Mouse (Mus musculus) lung, adult 2 months (tissue): ENCODE results near the gene Acsl4. TPM values are rescaled to one million over a fixed set of nuclear protein-coding genes. Genes with fewer than 3 reads are reported as not detected.

Source experiments
- DNase-seq: peaks from one replicate; pipeline ENCODE4 v3.0.0; 2022
- H3K4me1 ChIP-seq: fragments of 200-500 bp; 2 replicates; pipeline ENCODE4 v1.6.1; 2011; ENCODE audit warnings: low read length; ENCODE audit not compliant: control insufficient read depth, insufficient read depth
- H3K4me3 ChIP-seq: fragments of 200-500 bp; replicated peaks from 2 replicates; pipeline ENCODE3; 2011; ENCODE audit warnings: low read depth, mild to moderate bottlenecking, control low read depth, low read length; ENCODE audit errors: extremely low read depth
- CTCF ChIP-seq: fragments of 200-500 bp; IDR thresholded peaks from 2 replicates; pipeline ENCODE4 v1.5.1; 2011; ENCODE audit warnings: mild to moderate bottlenecking, low read length, control low read depth; ENCODE audit not compliant: insufficient read depth
- POLR2A ChIP-seq: fragments of 200-500 bp; IDR thresholded peaks from 2 replicates; pipeline ENCODE4 v1.6.1; 2011; ENCODE audit warnings: low read depth, mild to moderate bottlenecking, control low read depth, low read length, borderline replicate concordance; ENCODE audit errors: extremely low read depth
- WGBS: fragments of 180-500 bp; shearing (Covaris S2); methylation state at CpG from one replicate; pipeline ENCODE4 v1.1.7; 2018; 5-methylcytosine and 5-hydroxymethylcytosine counted together
- polyA plus RNA-seq: library from polyadenylated mRNA; depleted of rRNA; stranded (reverse); fragments of >200 nt; gene quantifications from 2 replicates; pipeline ENCODE4 v1.2.3, GENCODE M21; 2012

The Acsl4 gene
- polyA plus RNA-seq, 1 experiment: 17.8 TPM

- TF ChIP-seq POLR2A (no peak), CTCF (no peak)
- peak; percentile 19 for DNase-seq
- 13% methylated on average over 3 of the region's 3 CpGs for WGBS
- H3K4me1 ChIP-seq: peaks cover 3% of the 10 kb centered on the region; the same call in 1 of the 2 replicates
- no peak overlapping the region for H3K4me3 ChIP-seq
Measured at GRCm38 (mm10) chrX:142372393-142372792, 17.9 kb downstream of the Acsl4 start.

GRCm38 (mm10) chrX:142369935-142370334, 20.4 kb downstream of the Acsl4 start:
- TF ChIP-seq POLR2A (no peak), CTCF (no peak)
- no peaks in the 10 kb centered on the region for H3K4me1 ChIP-seq
- 38% methylated on average over 7 of the region's 7 CpGs for WGBS
- no peak for DNase-seq
- no peak overlapping the region for H3K4me3 ChIP-seq

GRCm38 (mm10) chrX:142363882-142364281, 26.5 kb downstream of the Acsl4 start:
- TF ChIP-seq POLR2A: no peak
- no peak for TF ChIP-seq CTCF
- no peak for DNase-seq
- Histone ChIP-seq H3K4me1 (no peaks in the 10 kb centered on the region), H3K4me3 (no peak overlapping the region)
- 73% methylated on average over 1 of the region's 1 CpGs for WGBS

- Histone ChIP-seq H3K4me1 (no peaks in the 10 kb centered on the region), H3K4me3 (no peak overlapping the region)
- WGBS: 75% methylated on average over 7 of the region's 7 CpGs
- DNase-seq: no peak
- TF ChIP-seq CTCF (no peak), POLR2A (no peak)
Measured at GRCm38 (mm10) chrX:142359031-142359430, 31.3 kb downstream of the Acsl4 start.

- TF ChIP-seq POLR2A (no peak), CTCF (no peak)
- no peak overlapping the region for H3K4me3 ChIP-seq
- H3K4me1 ChIP-seq: no peaks in the 10 kb centered on the region
- 75% methylated on average over 5 of the region's 5 CpGs for WGBS
- no peak for DNase-seq
Measured at GRCm38 (mm10) chrX:142358427-142358826, 31.9 kb downstream of the Acsl4 start.

- H3K4me1 ChIP-seq: no peaks in the 10 kb centered on the region
- no peak for DNase-seq
- TF ChIP-seq CTCF (no peak), POLR2A (no peak)
- H3K4me3 ChIP-seq: no peak overlapping the region
- 86% methylated on average over 6 of the region's 6 CpGs for WGBS
Measured at GRCm38 (mm10) chrX:142336207-142336606, 54.1 kb downstream of the Acsl4 start.

- WGBS: 84% methylated on average over 5 of the region's 5 CpGs
- TF ChIP-seq CTCF: no peak
- no peak for TF ChIP-seq POLR2A
- DNase-seq: no peak
- H3K4me3 ChIP-seq: no peak overlapping the region
- no peaks in the 10 kb centered on the region for H3K4me1 ChIP-seq
Measured at GRCm38 (mm10) chrX:142335502-142335901, 54.8 kb downstream of the Acsl4 start.

- DNase-seq: no peak
Measured at GRCm38 (mm10) chrX:142325760-142326159, 64.6 kb downstream of the Acsl4 start.

GRCm38 (mm10) chrX:142316106-142316505, 74.2 kb downstream of the Acsl4 start:
- no peak for TF ChIP-seq CTCF
- TF ChIP-seq POLR2A: no peak
- H3K4me3 ChIP-seq: no peak overlapping the region
- no peak for DNase-seq
- H3K4me1 ChIP-seq: no peaks in the 10 kb centered on the region
- 80% methylated on average over 9 of the region's 9 CpGs for WGBS

More at GRCm38 (mm10) chrX:142325760-142326159, 64.6 kb downstream of the Acsl4 start:
- no peak for TF ChIP-seq CTCF
- TF ChIP-seq POLR2A: no peak
- Histone ChIP-seq H3K4me3 (no peak overlapping the region), H3K4me1 (no peaks in the 10 kb centered on the region)
- 67% methylated on average over 2 of the region's 2 CpGs for WGBS

- no peaks in the 10 kb centered on the region for H3K4me1 ChIP-seq
- no peak overlapping the region for H3K4me3 ChIP-seq
- no peak for DNase-seq
- TF ChIP-seq POLR2A (no peak), CTCF (no peak)
- 74% methylated on average over 8 of the region's 8 CpGs for WGBS
Measured at GRCm38 (mm10) chrX:142315270-142315669, 75.1 kb downstream of the Acsl4 start.
